Mouse (Mus musculus) heart, embryonic 10.5 days (tissue): ENCODE measurements around the gene Fam222a. TPM values are rescaled to one million over a fixed set of nuclear protein-coding genes. Genes with fewer than 3 reads are reported as not detected.
A peak's percentile ranks its signal among the peaks of the same experiment; 100 is the strongest.

Experiments used
- DNase-seq: peaks from one replicate; pipeline ENCODE4 v3.0.0-alpha.2; 2017; ENCODE audit warnings: low spot score
- H3K27ac ChIP-seq: fragments of 300-500 bp; sonication (generic); 2 replicates; pipeline ENCODE4 v1.5.1; 2016; ENCODE audit warnings: mild to moderate bottlenecking
- H3K27me3 ChIP-seq: fragments of 300-500 bp; sonication (generic); 2 replicates; pipeline ENCODE4 v1.6.1; 2016; ENCODE audit warnings: mild to moderate bottlenecking; ENCODE audit not compliant: poor library complexity, insufficient read depth, severe bottlenecking
- H3K36me3 ChIP-seq: fragments of 300-500 bp; sonication (generic); 2 replicates; pipeline ENCODE4 v1.6.1; 2016; ENCODE audit warnings: mild to moderate bottlenecking, moderate library complexity
- H3K4me1 ChIP-seq: fragments of 300-500 bp; sonication (generic); 2 replicates; pipeline ENCODE4 v1.6.1; 2016; ENCODE audit warnings: mild to moderate bottlenecking
- H3K4me3 ChIP-seq: fragments of 300-500 bp; sonication (generic); 2 replicates; pipeline ENCODE4 v1.5.1; 2016; ENCODE audit warnings: mild to moderate bottlenecking, moderate library complexity
- H3K9me3 ChIP-seq: fragments of 300-500 bp; sonication (generic); 2 replicates; pipeline ENCODE4 v1.6.1; 2016; ENCODE audit warnings: mild to moderate bottlenecking, moderate library complexity
- WGBS: fragments of 180-500 bp; shearing (Covaris S2); methylation state at CpG from one replicate; pipeline ENCODE4 v1.1.7; 2016; 5-methylcytosine and 5-hydroxymethylcytosine counted together
- polyA plus RNA-seq: library from polyadenylated mRNA; unstranded; fragments of >200 nt; fragmentation: Nextera tagmentation; extraction: Ambion mirVana; gene quantifications from 2 replicates; pipeline ENCODE4 v1.2.1, GENCODE M21; 2016

The Fam222a gene
- polyA plus RNA-seq, 1 experiment from 2014 or later = 1.5 TPM

DNA sequence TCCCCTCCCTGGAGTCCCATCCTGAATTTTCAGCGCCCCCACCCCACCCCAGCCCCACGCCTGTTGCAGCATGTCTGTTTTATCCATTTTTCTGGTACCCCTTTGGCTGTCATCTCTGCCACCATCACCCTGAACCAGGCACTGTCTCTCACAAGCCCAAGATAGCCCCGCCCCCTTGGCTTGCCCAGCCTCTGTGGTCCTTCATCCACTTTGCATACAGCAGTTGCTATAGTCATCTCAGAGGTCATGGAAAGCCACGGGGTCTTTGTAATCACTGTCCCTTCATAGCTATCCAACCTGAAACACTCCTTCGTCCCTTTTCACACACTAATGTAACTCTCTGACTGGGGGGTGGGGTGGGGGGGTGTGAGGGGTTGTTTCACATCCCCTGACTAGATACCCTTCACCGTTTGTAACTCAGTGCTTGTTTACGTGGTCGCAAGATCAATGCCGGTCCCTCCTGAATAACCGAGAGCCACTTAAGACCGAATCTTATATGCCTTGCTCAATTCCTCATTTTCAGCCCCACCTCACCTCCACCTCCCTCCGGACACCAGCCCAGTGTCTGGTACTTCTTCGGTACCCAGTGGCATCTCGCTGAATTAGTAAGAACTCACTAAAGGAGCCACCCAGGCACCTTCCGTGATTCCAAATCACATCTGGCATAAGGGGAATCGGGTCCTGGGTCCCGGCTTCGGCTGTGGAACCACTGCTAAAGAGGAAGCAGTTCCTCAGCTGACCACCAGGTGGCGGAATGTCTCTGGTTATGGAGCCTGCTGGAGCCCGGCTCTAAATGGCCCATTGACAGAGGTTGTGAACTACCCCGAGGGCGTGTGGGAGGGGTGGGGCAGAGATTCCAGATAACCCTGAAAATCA lies 71.2 kb downstream of the Fam222a start:
- 17% methylated on average over 22 of the region's 22 CpGs for WGBS
- DNase-seq = peak; percentile 90
- H3K4me1 ChIP-seq = peaks cover 11% of the 10 kb centered on the region
- H3K4me3 ChIP-seq = peak overlapping the region; percentile 38
- H3K27me3 ChIP-seq = peaks cover 85% of the 10 kb centered on the region
- H3K36me3 ChIP-seq = no peaks in the 10 kb centered on the region
- H3K27ac ChIP-seq = no peak overlapping the region
- H3K9me3 ChIP-seq = no peaks in the 10 kb centered on the region

DNA sequence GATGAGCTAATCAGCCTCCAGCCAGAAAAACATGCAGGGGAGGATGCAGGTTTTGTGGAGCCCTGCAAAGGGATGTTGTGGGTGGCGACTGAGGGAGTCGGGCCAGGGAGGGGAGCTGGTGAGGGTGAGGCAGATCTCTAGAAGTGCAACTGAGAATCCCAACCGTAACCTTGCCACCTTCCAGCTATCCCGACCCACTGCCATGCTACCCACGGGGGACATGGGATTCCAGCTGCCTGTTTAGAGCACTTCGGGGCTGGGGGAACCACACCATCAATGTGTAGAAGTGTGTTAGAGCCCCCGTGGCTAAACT lies 71.8 kb downstream of the Fam222a start:
- H3K36me3 ChIP-seq = no peaks in the 10 kb centered on the region
- no peak overlapping the region for H3K27ac ChIP-seq
- peaks cover 87% of the 10 kb centered on the region for H3K27me3 ChIP-seq
- no peak for DNase-seq
- no peaks in the 10 kb centered on the region for H3K9me3 ChIP-seq
- peaks cover 13% of the 10 kb centered on the region for H3K4me1 ChIP-seq
- peak overlapping the region; percentile 38 for H3K4me3 ChIP-seq
- WGBS = 24% methylated on average over 7 of the region's 7 CpGs

DNA sequence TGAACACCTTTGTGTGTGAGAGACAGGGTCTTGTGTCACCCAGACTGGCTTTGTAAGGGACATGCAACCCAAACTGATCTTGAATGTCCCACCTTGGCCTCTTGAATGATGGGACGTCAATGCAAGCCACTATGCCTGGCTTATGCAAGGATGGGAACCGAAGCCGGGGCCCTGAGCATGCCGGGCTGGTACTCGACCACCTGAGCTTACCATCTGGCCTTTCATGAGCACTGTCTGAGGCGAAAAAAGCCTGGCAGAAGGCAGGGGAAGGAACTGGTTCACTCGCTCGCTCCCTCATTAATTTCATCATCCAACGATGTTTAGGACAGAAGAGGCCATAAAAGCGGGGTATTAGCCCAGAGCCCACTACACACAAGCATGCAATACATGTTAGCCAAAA lies 73.0 kb downstream of the Fam222a start:
- Histone ChIP-seq H3K27ac (no peak overlapping the region), H3K4me1 (peaks cover 19% of the 10 kb centered on the region), H3K27me3 (peaks cover 87% of the 10 kb centered on the region), H3K9me3 (no peaks in the 10 kb centered on the region), H3K4me3 (no peak overlapping the region), H3K36me3 (no peaks in the 10 kb centered on the region)
- DNase-seq = no peak
- 80% methylated on average over 10 of the region's 10 CpGs for WGBS

DNA sequence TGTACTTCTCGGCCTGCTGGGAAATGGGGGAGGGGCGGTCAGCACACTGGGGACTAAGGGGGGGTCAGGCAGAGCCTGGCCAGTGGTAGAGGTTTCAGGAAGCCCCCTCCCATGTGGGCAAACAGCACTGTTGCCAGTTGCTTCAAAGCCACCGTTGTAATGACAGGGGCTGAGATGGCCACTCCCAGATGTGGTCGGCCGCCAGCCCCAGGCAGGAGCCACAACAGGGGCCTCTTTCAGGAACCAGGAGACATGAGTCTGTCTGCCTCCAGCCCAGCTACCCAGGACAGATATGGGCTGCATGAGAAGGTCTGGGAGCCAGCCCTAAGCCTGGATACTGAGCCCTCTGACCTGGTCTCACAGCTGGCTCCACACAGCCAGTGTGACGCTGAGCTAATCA lies 77.1 kb downstream of the Fam222a start:
- H3K27ac ChIP-seq = no peak overlapping the region
- H3K4me3 ChIP-seq = no peak overlapping the region
- H3K4me1 ChIP-seq = peaks cover 38% of the 10 kb centered on the region
- peaks cover 73% of the 10 kb centered on the region for H3K27me3 ChIP-seq
- no peaks in the 10 kb centered on the region for H3K9me3 ChIP-seq
- WGBS = 26% methylated on average over 6 of the region's 6 CpGs
- H3K36me3 ChIP-seq = no peaks in the 10 kb centered on the region
- DNase-seq = no peak

DNA sequence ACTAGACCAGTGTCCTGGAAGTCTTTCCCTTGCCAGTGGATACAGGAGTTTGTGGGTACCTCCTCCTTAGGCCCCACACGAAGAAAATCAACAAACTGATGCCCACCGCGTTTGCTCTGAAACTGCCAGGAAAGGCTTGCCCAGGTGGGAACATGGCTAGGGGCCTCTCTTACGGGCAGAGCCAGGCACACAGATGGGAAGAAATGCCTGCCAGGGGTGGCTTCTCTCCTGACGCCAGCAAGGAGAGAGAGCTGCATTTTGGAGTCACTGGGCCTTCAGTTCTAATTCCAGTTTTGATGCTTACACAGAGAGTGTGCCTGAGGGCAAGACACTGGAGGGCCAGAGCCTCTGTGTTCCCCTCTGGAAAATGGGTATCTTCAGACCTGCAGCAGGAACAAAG lies 78.1 kb downstream of the Fam222a start:
- Histone ChIP-seq H3K4me3 (no peak overlapping the region), H3K9me3 (no peaks in the 10 kb centered on the region), H3K27me3 (peaks cover 73% of the 10 kb centered on the region), H3K27ac (no peak overlapping the region), H3K4me1 (peaks cover 46% of the 10 kb centered on the region), H3K36me3 (no peaks in the 10 kb centered on the region)
- 84% methylated on average over 5 of the region's 5 CpGs for WGBS
- DNase-seq = no peak

DNA sequence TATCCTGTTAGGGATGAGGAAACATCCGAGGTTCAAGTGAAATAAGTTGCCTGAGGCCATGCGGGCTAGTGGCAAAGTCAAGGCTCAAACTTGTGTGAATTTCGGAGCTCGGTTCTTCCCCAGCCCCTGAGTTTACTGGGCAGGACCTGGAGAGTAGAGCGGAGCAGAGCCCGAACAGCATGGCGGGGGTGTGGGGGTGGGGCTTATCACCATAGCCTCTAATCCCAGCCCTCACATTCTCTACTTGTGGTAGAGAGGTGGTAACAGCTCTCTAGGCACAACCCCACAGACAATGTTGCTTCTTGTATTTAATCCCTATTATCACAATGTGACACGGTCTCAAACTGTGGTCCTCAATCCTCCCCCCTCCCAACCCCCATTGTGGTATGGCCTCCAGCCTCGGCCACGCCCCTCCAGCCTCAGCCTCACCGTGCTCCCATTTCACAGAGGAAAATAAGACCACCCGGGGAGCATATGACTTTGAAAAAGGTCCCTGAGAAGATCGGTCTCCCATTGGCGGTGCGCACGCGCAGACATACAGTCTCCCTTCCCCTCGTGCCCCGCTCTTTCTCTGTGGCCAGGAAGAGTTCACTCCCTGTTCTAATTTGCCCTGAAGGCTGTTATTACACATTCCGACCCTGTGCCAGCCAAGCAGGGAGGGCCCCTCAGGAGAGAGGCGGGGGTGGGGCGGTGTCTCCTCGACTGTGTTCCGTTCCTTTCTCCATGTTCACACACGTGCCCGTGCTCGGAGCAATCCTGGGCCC lies 79.6 kb downstream of the Fam222a start:
- peaks cover 58% of the 10 kb centered on the region for H3K4me1 ChIP-seq
- peak overlapping the region; percentile 57 for H3K4me3 ChIP-seq
- H3K27ac ChIP-seq = peak overlapping the region; percentile 80
- H3K36me3 ChIP-seq = no peaks in the 10 kb centered on the region
- no peak for DNase-seq
- peaks cover 72% of the 10 kb centered on the region for H3K27me3 ChIP-seq
- WGBS = 2% methylated on average over 27 of the region's 27 CpGs
- H3K9me3 ChIP-seq = no peaks in the 10 kb centered on the region

DNA sequence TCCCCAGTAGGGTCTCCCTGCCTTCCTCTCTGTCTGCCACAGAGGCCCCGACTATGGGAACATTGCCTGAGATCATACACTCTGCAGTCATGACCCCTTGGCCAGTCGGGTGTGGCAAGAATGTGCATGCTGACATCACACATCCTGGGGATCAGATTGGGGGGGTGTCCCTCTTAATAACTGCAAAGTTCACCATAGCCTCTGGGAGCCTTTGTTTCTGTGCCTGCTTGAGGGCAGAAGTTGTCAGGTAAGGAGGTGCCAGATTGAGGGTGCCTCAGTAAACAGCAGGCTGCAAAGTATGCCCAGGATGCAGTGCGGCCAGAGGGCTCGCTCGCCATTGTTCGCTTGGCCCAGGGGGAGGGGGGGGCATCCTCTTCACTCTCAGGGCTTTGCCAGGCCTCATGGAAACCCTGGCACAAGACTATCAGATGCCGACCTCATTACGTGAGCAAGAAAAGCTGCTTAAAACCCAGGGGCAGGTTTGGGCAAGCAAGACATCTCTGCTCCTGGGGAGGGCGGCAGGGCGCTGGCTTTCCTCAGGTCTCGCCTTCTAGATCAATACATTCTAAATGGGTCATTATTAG lies 81.0 kb downstream of the Fam222a start:
- peaks cover 73% of the 10 kb centered on the region for H3K27me3 ChIP-seq
- peaks cover 58% of the 10 kb centered on the region for H3K4me1 ChIP-seq
- H3K27ac ChIP-seq = 0 out of 2 replicates have a peak overlapping the region, but pooled peaks have one; percentile 80

DNA sequence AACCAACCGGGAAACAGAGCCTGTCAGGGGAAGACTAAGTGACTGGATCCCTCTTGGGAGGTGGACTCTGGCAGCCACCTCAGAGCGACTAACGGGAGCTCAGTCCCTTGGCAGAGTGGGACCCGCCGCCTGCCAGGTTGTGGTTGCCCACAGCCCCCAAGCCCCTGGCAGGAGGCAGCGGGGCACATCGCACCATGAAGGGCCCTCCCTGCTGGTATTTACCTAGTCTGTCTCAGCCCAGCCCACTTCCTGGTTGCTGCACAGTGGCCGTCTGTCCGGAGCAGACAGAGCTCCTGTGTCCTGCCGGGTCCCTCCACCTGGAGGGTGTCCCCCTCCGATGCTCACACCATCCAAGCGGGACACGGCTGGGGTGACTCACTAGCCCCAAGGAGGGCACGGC lies 83.2 kb downstream of the Fam222a start:
- 32% methylated on average over 14 of the region's 14 CpGs for WGBS
- Histone ChIP-seq H3K27ac (peak overlapping the region; percentile 32; the same call in 1 of the 2 replicates), H3K9me3 (no peaks in the 10 kb centered on the region), H3K36me3 (no peaks in the 10 kb centered on the region), H3K4me3 (no peak overlapping the region), H3K4me1 (peaks cover 50% of the 10 kb centered on the region), H3K27me3 (peaks cover 79% of the 10 kb centered on the region)
- no peak for DNase-seq

More for the DNA sequence above, 81.0 kb downstream of the Fam222a start:
- 76% methylated on average over 11 of the region's 11 CpGs for WGBS
- no peaks in the 10 kb centered on the region for H3K9me3 ChIP-seq
- no peaks in the 10 kb centered on the region for H3K36me3 ChIP-seq
- no peak for DNase-seq
- H3K4me3 ChIP-seq = no peak overlapping the region

DNA sequence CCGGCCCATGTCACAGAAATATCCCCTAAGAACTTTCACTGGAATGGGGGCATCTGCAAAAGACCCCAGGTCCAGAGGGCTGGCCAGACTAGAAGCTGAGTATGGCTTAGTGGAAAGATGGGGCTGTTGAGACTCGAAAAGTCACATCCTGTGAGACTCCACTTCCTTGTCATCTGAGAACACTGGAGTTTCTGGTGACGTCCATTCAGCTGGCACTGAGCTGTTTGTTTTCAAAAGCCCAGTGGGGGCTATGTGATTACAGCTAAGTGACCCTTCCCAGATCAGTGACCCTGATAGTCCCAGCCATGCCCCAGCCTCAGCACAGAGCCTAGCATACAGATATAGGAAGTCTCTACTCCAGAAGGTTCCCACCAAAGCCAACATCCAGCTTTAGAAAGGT lies 83.6 kb downstream of the Fam222a start:
- H3K4me3 ChIP-seq = no peak overlapping the region
- peak overlapping the region; percentile 32; the same call in 1 of the 2 replicates for H3K27ac ChIP-seq
- peaks cover 50% of the 10 kb centered on the region for H3K4me1 ChIP-seq
- peaks cover 83% of the 10 kb centered on the region for H3K27me3 ChIP-seq
- no peaks in the 10 kb centered on the region for H3K9me3 ChIP-seq
- DNase-seq = no peak
- 15% methylated on average over 3 of the region's 3 CpGs for WGBS
- no peaks in the 10 kb centered on the region for H3K36me3 ChIP-seq

DNA sequence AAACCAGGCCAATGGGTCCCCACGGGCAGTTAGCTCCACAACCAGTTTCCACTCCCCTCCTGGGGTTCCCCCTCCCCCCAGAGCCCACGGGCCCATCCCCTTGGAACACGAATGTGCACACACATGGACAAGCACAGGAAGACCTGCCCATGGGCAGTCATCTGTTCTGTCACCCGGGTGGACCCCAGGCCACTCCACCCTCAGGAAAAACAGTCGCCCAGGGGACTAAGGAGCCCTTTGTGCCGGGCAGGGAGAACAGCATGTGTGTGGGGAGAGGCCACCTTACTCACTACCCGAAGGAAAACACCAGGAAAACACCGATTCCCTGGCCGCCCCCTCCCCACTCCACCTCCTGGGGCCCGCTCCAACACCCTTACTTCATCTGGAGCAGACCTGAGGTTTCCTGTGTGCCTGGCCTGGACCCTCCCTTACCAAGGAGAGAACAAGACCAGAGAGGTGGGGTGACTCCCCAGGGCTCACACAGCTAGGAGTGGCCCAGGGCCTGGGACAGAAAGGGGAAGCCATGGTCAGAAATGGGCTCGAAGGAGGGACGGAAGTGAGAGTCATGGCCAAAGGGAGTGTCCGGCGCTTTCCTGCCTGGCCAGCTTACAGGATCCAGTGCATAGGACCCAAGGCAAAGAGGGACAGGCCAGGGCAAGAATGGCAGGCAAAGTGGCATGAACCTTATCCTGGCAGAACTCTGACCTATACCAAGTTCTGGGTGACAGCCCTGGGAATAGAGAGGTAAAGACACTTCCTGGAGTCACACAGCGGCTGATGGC lies 86.0 kb downstream of the Fam222a start:
- 63% methylated on average over 15 of the region's 15 CpGs for WGBS
- no peaks in the 10 kb centered on the region for H3K36me3 ChIP-seq
- H3K9me3 ChIP-seq = no peaks in the 10 kb centered on the region
- peaks cover 97% of the 10 kb centered on the region for H3K27me3 ChIP-seq
- no peak overlapping the region; the same call in 1 of the 2 replicates for H3K27ac ChIP-seq
- no peak for DNase-seq
- H3K4me3 ChIP-seq = no peak overlapping the region
- peaks cover 39% of the 10 kb centered on the region for H3K4me1 ChIP-seq

DNA sequence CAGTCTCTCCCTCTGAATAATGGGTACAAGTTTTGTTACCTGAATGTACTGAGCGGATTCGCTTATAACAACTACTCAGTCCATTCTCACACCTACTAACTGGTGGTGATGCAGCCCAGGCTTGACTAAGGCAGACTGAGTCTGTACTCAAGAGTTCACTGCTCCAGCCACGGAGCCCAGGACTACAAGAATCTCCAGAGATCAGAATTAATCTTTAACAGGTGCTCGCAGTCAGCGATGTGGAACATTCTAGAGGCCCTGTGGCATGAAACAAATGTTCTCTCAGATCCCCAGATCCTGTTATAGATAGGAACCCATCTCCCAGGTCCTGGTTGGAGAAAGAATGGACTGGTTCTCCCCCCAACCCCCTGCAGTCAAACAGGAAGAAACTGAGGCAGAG lies 87.9 kb downstream of the Fam222a start:
- no peaks in the 10 kb centered on the region for H3K36me3 ChIP-seq
- WGBS = 85% methylated on average over 5 of the region's 5 CpGs
- peaks cover 97% of the 10 kb centered on the region for H3K27me3 ChIP-seq
- peaks cover 26% of the 10 kb centered on the region for H3K4me1 ChIP-seq
- no peak for DNase-seq
- no peaks in the 10 kb centered on the region for H3K9me3 ChIP-seq
- H3K4me3 ChIP-seq = no peak overlapping the region
- H3K27ac ChIP-seq = no peak overlapping the region

DNA sequence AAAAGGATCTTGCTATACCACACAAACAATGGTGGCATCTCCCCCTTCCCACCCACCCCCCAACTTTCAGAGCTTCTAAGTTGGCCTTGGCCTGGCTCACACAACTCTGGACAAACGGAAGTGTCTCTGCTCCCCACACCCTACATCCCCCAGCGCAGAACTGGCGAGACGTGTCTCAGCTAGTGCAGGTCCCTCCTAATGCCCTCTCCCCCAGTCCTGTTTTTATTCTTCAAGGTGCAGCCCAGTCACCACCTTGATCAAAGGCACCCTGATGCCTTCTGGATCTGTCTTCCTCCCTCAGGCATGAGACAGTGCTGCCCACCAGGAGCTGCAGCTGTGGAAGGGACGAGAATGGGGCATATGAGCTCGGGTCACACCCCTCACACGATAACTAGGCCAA lies 88.5 kb downstream of the Fam222a start:
- Histone ChIP-seq H3K9me3 (no peaks in the 10 kb centered on the region), H3K36me3 (no peaks in the 10 kb centered on the region), H3K4me1 (peaks cover 21% of the 10 kb centered on the region), H3K4me3 (no peak overlapping the region), H3K27me3 (peaks cover 93% of the 10 kb centered on the region), H3K27ac (no peak overlapping the region)
- 78% methylated on average over 7 of the region's 7 CpGs for WGBS
- DNase-seq = no peak
